Mouse (Mus musculus) liver, embryonic 13.5 days (tissue): Measurements from ENCODE around the gene Slc38a9. TPM values are rescaled to one million over a fixed set of nuclear protein-coding genes. Genes with fewer than 3 reads are reported as not detected.

Source experiments
- ATAC-seq: fragments of 200-750 bp; cut with Nextera tagmentation; 2 replicates; pipeline ENCODE4 v1.8.0; 2017; ENCODE audit warnings: low read depth, mild to moderate bottlenecking, moderate number of reproducible peaks, moderate library complexity
- DNase-seq: peaks from one replicate; pipeline ENCODE4 v3.0.0; 2022
- H3K27ac ChIP-seq: fragments of 300-500 bp; sonication (generic); 2 replicates; pipeline ENCODE4 v1.5.1; 2015; ENCODE audit warnings: moderate library complexity, mild to moderate bottlenecking, inconsistent platforms
- H3K27me3 ChIP-seq: fragments of 300-500 bp; sonication (generic); 2 replicates; pipeline ENCODE4 v1.6.1; 2015; ENCODE audit warnings: mild to moderate bottlenecking, inconsistent platforms
- H3K36me3 ChIP-seq: fragments of 300-500 bp; sonication (generic); 2 replicates; pipeline ENCODE4 v1.6.1; 2015; ENCODE audit warnings: mild to moderate bottlenecking, inconsistent platforms
- H3K4me1 ChIP-seq: fragments of 300-500 bp; sonication (generic); replicated peaks from 2 replicates; pipeline ENCODE4 v1.6.1; 2015; ENCODE audit warnings: inconsistent platforms
- H3K4me2 ChIP-seq: fragments of 300-500 bp; sonication (generic); 2 replicates; pipeline ENCODE4 v1.6.1; 2015; ENCODE audit warnings: inconsistent platforms, mild to moderate bottlenecking, moderate library complexity
- H3K4me3 ChIP-seq: fragments of 300-500 bp; sonication (generic); replicated peaks from 2 replicates; pipeline ENCODE4 v1.5.1; 2015; ENCODE audit warnings: mild to moderate bottlenecking, inconsistent platforms
- H3K9ac ChIP-seq: fragments of 300-500 bp; sonication (generic); 2 replicates; pipeline ENCODE4 v1.6.1; 2015; ENCODE audit warnings: mild to moderate bottlenecking, inconsistent platforms
- H3K9me3 ChIP-seq: fragments of 300-500 bp; sonication (generic); replicated peaks from 2 replicates; pipeline ENCODE4 v1.6.1; 2016; ENCODE audit warnings: inconsistent platforms
- WGBS: fragments of 180-500 bp; shearing (Covaris S2); methylation state at CpG from one replicate; pipeline ENCODE4 v1.1.7; 2015; ENCODE audit not compliant: insufficient replicate concordance; 5-methylcytosine and 5-hydroxymethylcytosine counted together
- polyA plus RNA-seq: library from polyadenylated mRNA; unstranded; fragments of >200 nt; fragmentation: Nextera tagmentation; extraction: Ambion mirVana; gene quantifications from 2 replicates; pipeline ENCODE4 v1.2.1, GENCODE M21; 2015

The Slc38a9 gene
- polyA plus RNA-seq, 1 experiment from 2014 or later: 10.3 TPM

DNA sequence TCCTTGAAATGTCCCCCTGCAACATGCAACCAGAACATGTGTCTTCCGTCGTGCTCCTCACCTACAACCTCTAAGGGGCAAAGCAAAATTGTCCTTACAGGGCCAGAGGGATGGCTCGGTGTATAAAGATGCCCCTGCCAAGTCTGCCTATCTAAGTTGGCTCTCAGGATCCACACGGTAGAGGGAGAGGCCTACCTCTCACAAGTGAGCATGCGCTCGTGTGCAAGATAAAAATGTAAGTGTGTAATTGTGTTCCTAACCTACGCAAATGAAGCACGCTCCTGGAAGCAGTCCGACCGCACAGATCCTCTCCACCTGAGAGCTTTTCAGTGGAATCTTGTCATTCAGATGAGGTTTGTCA lies 86.1 kb downstream of the Slc38a9 start:
- peaks cover 96% of the 10 kb centered on the region for H3K4me1 ChIP-seq
- DNase-seq (no peak), ATAC-seq (no peak)
- H3K9ac ChIP-seq: peak overlapping the region; percentile 72
- peak overlapping the region; percentile 99 for H3K27ac ChIP-seq
- WGBS: 77% methylated on average over 10 of the region's 10 CpGs
- H3K4me2 ChIP-seq: peak overlapping the region; percentile 64
- H3K4me3 ChIP-seq: no peak overlapping the region
- H3K36me3 ChIP-seq: no peaks in the 10 kb centered on the region
- H3K27me3 ChIP-seq: no peaks in the 10 kb centered on the region
- no peaks in the 10 kb centered on the region for H3K9me3 ChIP-seq

DNA sequence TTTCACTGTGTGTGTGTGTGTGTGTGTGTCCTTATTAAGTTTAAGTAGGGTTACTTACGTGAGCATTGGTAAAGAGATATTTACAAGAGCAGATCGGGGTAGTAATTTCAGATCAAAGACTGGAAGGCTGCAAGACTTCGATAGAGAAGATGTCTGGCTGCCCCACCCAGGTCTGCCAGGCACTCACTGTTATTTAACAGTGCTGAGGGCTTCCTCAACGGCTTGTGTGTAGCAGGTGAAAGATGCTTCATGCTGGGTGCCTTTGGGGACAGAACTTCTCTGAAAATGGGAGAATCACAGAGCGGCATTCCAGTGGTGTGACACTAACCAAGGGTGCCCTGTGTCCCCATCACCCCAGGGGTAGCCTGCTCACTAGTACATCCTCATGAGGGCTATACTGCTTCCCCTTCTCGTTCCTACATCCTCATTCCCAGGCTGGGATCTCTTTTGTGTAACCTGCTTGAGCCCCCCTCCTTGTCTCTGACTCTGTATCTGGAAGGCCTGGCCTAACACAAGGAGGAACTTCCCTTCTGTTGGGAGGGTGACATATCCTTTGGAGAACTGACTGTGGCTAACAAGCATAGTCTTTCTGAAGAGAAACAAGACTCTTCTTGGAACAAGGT lies 87.4 kb downstream of the Slc38a9 start:
- Histone ChIP-seq H3K4me1 (peaks cover 96% of the 10 kb centered on the region), H3K27ac (peak overlapping the region; percentile 99), H3K9ac (peak overlapping the region; percentile 75), H3K4me2 (peak overlapping the region; percentile 64), H3K9me3 (no peaks in the 10 kb centered on the region), H3K36me3 (no peaks in the 10 kb centered on the region), H3K27me3 (no peaks in the 10 kb centered on the region), H3K4me3 (peak overlapping the region; percentile 20)
- 35% methylated on average over 6 of the region's 6 CpGs for WGBS
- peak; percentile 80 for ATAC-seq
- peak; percentile 69 for DNase-seq

DNA sequence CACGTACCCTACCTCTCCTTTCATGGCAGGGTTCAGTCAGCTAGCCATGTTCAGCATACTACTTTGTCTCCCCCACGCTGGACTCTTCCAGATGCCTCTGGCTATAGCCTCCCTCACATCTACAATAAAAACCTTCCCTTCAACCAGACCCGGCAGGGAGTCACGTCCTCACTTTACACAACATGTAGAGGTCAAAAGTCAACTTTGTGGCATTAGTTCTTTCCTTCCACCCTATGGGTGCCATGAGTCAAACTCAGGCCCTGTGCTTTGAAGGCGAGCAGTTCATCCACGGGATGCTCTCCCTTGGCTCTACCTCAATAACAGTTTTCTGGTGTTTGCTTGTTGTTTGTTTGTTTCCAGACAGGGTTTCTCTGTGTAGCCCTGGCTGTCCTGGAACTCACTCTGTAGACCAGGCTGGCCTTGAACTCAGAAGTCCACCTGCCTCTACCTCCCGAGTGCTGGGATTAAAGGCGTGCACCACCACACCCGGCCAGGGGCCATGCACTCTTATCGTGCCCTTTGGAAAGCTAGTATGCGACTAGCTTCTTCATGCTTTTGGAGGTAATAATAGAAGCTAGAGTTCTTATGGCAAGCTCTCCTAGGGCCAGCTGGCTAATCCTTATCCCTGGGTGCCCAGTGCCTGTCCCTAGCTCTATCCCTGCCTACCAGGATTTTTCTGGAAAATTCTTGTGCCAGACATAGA lies 88.4 kb downstream of the Slc38a9 start:
- Histone ChIP-seq H3K4me1 (peaks cover 98% of the 10 kb centered on the region), H3K36me3 (no peaks in the 10 kb centered on the region), H3K27me3 (no peaks in the 10 kb centered on the region), H3K4me2 (peak overlapping the region; percentile 64), H3K9ac (peak overlapping the region; percentile 75), H3K9me3 (no peaks in the 10 kb centered on the region), H3K27ac (peak overlapping the region; percentile 99), H3K4me3 (no peak overlapping the region)
- ATAC-seq (0 out of 2 replicates have a peak, but pooled peaks have one; percentile 10), DNase-seq (peak; percentile 53)
- WGBS: 64% methylated on average over 11 of the region's 11 CpGs

DNA sequence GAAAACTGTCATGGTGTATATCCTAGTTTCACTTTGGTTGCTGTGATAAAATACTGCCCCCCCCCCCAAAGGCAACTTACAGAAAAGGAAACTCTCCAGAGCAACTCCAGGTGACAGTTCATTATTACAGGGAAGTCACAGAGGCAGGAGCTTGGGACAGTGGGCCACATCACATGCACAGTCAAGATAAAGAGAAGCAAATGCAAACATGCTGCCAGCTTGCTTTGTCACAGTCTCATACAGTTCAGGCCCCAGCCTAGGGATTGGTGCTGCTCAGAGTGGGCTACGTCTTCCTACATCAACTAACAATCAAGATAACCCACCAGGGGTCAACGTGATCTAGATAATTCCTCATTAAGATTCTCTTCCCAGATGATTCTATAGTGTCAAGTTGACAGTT lies 89.3 kb downstream of the Slc38a9 start:
- 0 out of 2 replicates have a peak, but pooled peaks have one; percentile 13 for ATAC-seq
- Histone ChIP-seq H3K27me3 (no peaks in the 10 kb centered on the region), H3K27ac (peak overlapping the region; percentile 99), H3K4me1 (peaks cover 92% of the 10 kb centered on the region), H3K4me2 (peak overlapping the region; percentile 64; the same call in 1 of the 2 replicates), H3K36me3 (no peaks in the 10 kb centered on the region), H3K9ac (peak overlapping the region; percentile 75), H3K4me3 (no peak overlapping the region), H3K9me3 (no peaks in the 10 kb centered on the region)
- WGBS: 76% methylated on average over 2 of the region's 2 CpGs
- no peak for DNase-seq

DNA sequence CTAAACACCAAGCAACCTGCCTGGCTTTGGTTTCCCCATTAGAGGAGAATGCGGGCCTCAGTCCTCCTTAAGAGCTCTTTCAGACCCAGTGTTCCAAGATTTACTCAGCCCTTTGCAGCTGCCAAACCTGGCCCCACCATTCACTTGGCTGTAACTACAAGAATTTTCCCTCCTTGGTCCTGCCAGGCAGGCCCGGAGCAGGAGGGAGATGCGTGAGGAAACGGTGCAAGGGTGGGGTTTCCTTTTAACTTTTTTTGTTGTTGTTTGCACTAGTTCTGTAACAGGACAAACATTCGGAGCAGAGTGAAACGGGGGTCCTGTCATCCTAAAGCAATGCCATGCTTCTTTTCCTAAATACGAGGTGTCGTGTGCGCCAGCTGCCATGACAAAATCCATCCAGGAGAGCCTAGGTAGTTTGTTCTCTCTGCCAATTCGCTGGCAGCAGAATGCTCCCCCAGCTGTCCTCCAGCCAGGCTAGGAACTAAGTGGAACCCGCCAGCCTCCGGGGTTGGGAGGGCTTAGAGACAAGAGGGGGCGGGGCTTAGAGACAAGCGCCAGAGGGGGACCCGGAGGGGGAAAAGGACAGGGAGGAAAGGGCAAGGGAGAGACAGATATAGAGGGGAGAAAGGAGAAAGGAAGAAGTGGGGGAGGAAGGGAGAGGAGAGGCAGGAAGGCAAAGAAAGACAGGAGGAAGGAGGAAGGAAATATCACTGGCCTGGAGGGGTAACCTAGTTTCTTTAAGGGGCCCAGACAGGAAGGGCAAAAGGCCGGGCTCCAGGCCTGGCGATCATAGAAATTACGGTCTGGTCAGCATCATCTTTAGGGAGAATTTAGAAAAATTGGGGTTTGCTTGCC lies 91.1 kb downstream of the Slc38a9 start:
- Histone ChIP-seq H3K36me3 (no peaks in the 10 kb centered on the region), H3K4me2 (peak overlapping the region; percentile 62), H3K9me3 (no peaks in the 10 kb centered on the region), H3K9ac (peak overlapping the region; percentile 70), H3K4me1 (peaks cover 81% of the 10 kb centered on the region), H3K4me3 (peak overlapping the region; percentile 35), H3K27ac (peak overlapping the region; percentile 99), H3K27me3 (no peaks in the 10 kb centered on the region)
- peak; percentile 67 for DNase-seq
- peak; percentile 58 for ATAC-seq
- 10% methylated on average over 18 of the region's 18 CpGs for WGBS

DNA sequence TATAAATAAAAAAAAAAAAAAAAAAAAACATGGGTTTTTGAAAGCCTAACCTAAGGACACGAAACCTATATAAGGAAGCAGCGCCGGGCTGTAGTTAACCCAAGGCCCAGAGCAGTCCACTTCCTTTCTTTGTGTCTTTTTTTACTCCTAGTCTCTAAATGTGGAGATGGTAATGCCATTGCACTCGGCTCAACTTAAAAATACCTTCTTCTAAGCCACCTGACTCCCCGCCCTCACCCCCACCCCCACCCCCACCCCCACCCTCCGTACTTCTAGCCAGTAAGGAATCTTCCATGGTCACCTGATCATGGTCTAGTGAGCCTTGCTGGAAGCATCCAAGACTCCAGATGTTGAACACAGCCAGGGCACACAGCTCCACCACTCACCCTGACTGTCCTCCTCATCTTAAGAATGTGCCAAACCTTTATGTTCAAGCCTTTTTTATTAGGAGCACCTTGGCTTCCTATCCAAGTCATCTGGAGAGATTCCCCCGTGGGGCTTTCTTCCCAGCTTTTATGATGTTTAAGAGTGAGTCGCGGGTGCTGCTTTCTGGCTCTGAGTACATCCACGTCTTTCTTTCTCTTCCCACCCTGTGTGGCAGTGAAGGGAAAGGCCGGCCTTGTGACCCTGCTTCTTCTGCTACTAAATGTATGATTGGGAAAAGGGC lies 91.9 kb downstream of the Slc38a9 start:
- Histone ChIP-seq H3K27ac (peak overlapping the region; percentile 99), H3K4me2 (peak overlapping the region; percentile 62), H3K4me1 (peaks cover 74% of the 10 kb centered on the region), H3K9me3 (no peaks in the 10 kb centered on the region), H3K9ac (peak overlapping the region; percentile 70; the same call in 1 of the 2 replicates), H3K4me3 (peak overlapping the region; percentile 35; the same call in 1 of the 2 replicates), H3K36me3 (no peaks in the 10 kb centered on the region), H3K27me3 (no peaks in the 10 kb centered on the region)
- no peak for ATAC-seq
- WGBS: 58% methylated on average over 11 of the region's 11 CpGs
- no peak for DNase-seq

DNA sequence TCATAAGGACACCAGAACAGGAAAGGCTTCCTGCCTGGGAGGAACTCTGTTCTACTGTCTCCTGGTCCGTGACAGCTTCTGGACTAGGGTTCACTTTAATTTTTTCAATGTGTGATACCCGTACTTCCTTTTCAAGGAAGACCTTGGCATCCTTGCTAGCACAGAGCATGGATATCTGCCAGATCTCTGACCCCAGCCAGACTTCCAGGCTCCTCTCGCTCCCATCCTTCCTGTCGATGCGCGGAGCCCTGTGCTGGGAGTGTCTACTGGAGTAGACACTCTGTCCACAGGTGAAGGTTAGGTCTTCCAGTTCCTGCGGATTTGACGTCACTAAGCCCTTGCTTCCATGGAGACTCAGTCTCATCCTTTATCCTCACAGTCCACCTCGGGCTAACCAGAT lies 93.0 kb downstream of the Slc38a9 start:
- Histone ChIP-seq H3K4me2 (no peak overlapping the region), H3K27ac (peak overlapping the region; percentile 99), H3K4me3 (no peak overlapping the region), H3K9ac (no peak overlapping the region), H3K27me3 (no peaks in the 10 kb centered on the region), H3K36me3 (no peaks in the 10 kb centered on the region), H3K4me1 (peaks cover 64% of the 10 kb centered on the region), H3K9me3 (no peaks in the 10 kb centered on the region)
- ATAC-seq (no peak), DNase-seq (no peak)
- WGBS: 79% methylated on average over 9 of the region's 9 CpGs

DNA sequence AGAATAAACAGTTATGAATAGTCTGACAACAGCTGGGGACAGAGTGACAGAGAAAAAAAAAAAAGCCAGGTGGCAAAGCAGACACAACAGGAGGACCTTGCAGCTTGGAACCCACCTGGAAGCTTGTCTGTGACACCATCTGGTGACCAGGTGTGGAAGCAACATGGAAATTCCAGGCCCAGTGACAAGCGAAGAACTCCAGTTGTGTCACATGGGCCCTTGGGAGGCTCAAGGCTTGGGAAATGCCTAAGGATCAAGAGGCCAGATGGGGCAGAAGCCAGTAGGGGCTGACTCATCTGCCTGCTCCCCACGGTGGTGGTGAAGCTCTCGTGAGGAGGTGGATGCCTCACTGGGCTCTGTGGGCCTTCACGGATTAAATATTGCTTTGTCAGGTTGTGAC lies 94.3 kb downstream of the Slc38a9 start:
- no peak overlapping the region for H3K4me3 ChIP-seq
- no peak overlapping the region for H3K27ac ChIP-seq
- no peaks in the 10 kb centered on the region for H3K9me3 ChIP-seq
- WGBS: 55% methylated on average over 4 of the region's 4 CpGs
- DNase-seq (no peak), ATAC-seq (no peak)
- H3K27me3 ChIP-seq: no peaks in the 10 kb centered on the region
- no peak overlapping the region for H3K4me2 ChIP-seq
- H3K36me3 ChIP-seq: no peaks in the 10 kb centered on the region
- no peak overlapping the region for H3K9ac ChIP-seq
- H3K4me1 ChIP-seq: peaks cover 61% of the 10 kb centered on the region

DNA sequence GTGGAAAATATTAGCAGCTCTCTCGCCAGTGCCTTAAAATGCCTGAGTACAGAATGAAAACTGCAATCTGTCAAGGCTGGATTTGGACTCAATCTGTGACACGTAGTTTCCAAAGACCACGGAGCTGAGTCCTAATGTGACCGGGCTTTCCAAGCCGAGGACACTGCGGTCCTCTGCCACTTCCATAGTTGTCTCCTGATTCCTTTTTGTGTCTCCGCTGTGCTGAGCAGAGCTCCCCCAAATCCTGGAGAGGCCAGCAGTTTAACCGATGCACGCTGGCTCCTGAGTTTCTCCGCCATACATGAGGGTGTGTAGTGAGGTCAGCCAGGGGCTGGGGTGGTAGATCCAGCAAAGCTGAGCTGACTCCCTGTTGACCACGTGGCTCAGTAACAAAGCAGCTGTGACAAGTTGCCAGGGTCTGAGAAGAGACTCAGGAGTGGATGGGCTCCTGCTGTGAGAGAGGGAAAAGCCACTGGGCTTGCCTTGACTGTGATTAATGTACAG lies 95.0 kb downstream of the Slc38a9 start:
- no peak for ATAC-seq
- Histone ChIP-seq H3K27ac (peak overlapping the region; percentile 2; the same call in 1 of the 2 replicates), H3K4me2 (no peak overlapping the region), H3K36me3 (no peaks in the 10 kb centered on the region), H3K27me3 (no peaks in the 10 kb centered on the region), H3K9ac (no peak overlapping the region), H3K4me3 (no peak overlapping the region), H3K9me3 (no peaks in the 10 kb centered on the region), H3K4me1 (peaks cover 61% of the 10 kb centered on the region)
- DNase-seq: no peak
- WGBS: 75% methylated on average over 11 of the region's 11 CpGs

DNA sequence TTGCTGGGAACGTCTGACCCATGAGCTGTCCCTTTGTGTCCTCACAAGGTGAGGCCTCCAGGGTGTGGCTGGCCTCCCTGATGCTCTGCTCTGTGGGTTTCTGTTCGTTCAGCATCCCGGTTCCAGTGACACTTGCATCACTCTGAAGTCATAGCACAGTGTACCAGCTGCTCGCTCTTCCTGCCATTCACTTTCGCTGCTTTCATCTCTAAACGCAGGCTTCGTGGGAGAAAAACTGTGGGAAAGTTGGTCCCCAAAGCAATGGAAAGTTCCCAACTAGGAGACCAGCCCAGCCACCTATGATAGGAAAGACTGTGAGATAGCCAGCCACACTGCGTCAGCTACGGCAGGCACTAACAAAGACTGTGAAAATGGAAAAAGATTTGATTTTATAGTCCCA lies 96.8 kb downstream of the Slc38a9 start:
- DNase-seq (no peak), ATAC-seq (no peak)
- Histone ChIP-seq H3K27me3 (0 out of 2 replicates have a peak, but pooled peaks cover 3% of the 10 kb centered on the region), H3K27ac (no peak overlapping the region), H3K9ac (no peak overlapping the region), H3K4me1 (peaks cover 46% of the 10 kb centered on the region), H3K4me2 (no peak overlapping the region), H3K36me3 (no peaks in the 10 kb centered on the region), H3K9me3 (no peaks in the 10 kb centered on the region), H3K4me3 (no peak overlapping the region)
- WGBS: 70% methylated on average over 9 of the region's 9 CpGs
